Mouse (Mus musculus) olfactory bulb, adult 2 months (tissue): ENCODE measurements around the gene Itgb4. TPM values are rescaled to one million over a fixed set of nuclear protein-coding genes. Genes with fewer than 3 reads are reported as not detected.

Experiments
- H3K27ac ChIP-seq: fragments of 200-500 bp; 2 replicates; pipeline ENCODE4 v1.5.1; 2012; ENCODE audit warnings: low read depth, low read length; ENCODE audit not compliant: insufficient read depth
- H3K4me1 ChIP-seq: fragments of 200-500 bp; 2 replicates; pipeline ENCODE4 v1.6.1; 2012; ENCODE audit warnings: low read length; ENCODE audit not compliant: control insufficient read depth, insufficient read depth
- H3K4me3 ChIP-seq: fragments of 200-500 bp; 2 replicates; pipeline ENCODE4 v1.5.1; 2012; ENCODE audit warnings: mild to moderate bottlenecking, low read depth, low read length, moderate library complexity; ENCODE audit not compliant: insufficient read depth
- CTCF ChIP-seq: fragments of 200-500 bp; IDR thresholded peaks from 2 replicates; pipeline ENCODE4 v1.5.1; 2012; ENCODE audit warnings: low read depth, mild to moderate bottlenecking, low read length, moderate library complexity; ENCODE audit not compliant: insufficient read depth
- POLR2A ChIP-seq: fragments of 200-500 bp; IDR thresholded peaks from 2 replicates; pipeline ENCODE4 v1.6.1; 2012; ENCODE audit warnings: mild to moderate bottlenecking, low read depth, low read length, moderate library complexity; ENCODE audit not compliant: insufficient read depth
- WGBS: fragments of 180-500 bp; shearing (Covaris S2); methylation state at CpG from one replicate; pipeline ENCODE4 v1.1.7; 2018; 5-methylcytosine and 5-hydroxymethylcytosine counted together
- polyA plus RNA-seq: library from polyadenylated mRNA; stranded (reverse); fragments of >200 nt; gene quantifications from 2 replicates; pipeline ENCODE4 v1.2.4, GENCODE M21; 2012; ENCODE audit warnings: low replicate concordance; ENCODE audit not compliant: missing spikeins, insufficient read depth, insufficient read length

Gene Itgb4
- polyA plus RNA-seq, 1 experiment: not detected

- 81% methylated on average over 10 of the region's 10 CpGs for WGBS
- TF ChIP-seq CTCF (no peak), POLR2A (no peak)
- H3K4me3 ChIP-seq: no peak overlapping the region
- H3K27ac ChIP-seq: no peak overlapping the region
- H3K4me1 ChIP-seq: no peaks in the 10 kb centered on the region
These were observed 9.4 kb upstream of the Itgb4 start for GRCm38 (mm10) chr11:115964977-115965604.

GRCm38 (mm10) chr11:115968731-115969405, 5.6 kb upstream of the Itgb4 start:
- Histone ChIP-seq H3K4me1 (no peaks in the 10 kb centered on the region), H3K4me3 (no peak overlapping the region), H3K27ac (no peak overlapping the region)
- TF ChIP-seq CTCF: no peak
- TF ChIP-seq POLR2A: no peak
- WGBS: 73% methylated on average over 5 of the region's 5 CpGs

GRCm38 (mm10) chr11:115970006-115970673, 4.4 kb upstream of the Itgb4 start:
- TF ChIP-seq CTCF: no peak
- no peak for TF ChIP-seq POLR2A
- Histone ChIP-seq H3K27ac (no peak overlapping the region), H3K4me1 (peaks cover 6% of the 10 kb centered on the region; the same call in 1 of the 2 replicates), H3K4me3 (no peak overlapping the region)
- 71% methylated on average over 15 of the region's 15 CpGs for WGBS

- WGBS: 82% methylated on average over 6 of the region's 6 CpGs
- TF ChIP-seq CTCF (no peak), POLR2A (no peak)
- Histone ChIP-seq H3K27ac (no peak overlapping the region), H3K4me1 (peaks cover 6% of the 10 kb centered on the region; the same call in 1 of the 2 replicates), H3K4me3 (no peak overlapping the region)
These were observed 3.5 kb upstream of the Itgb4 start for GRCm38 (mm10) chr11:115971016-115971415.

- H3K27ac ChIP-seq: no peak overlapping the region
- H3K4me1 ChIP-seq: peaks cover 6% of the 10 kb centered on the region; the same call in 1 of the 2 replicates
- H3K4me3 ChIP-seq: peak overlapping the region; percentile 22
- TF ChIP-seq POLR2A (no peak), CTCF (no peak)
- 5% methylated on average over 18 of the region's 18 CpGs for WGBS
These were observed 543 bp downstream of the Itgb4 start for GRCm38 (mm10) chr11:115975083-115975420.

GRCm38 (mm10) chr11:115975544-115975943, 1.0 kb downstream of the Itgb4 start:
- no peak overlapping the region for H3K27ac ChIP-seq
- WGBS: 33% methylated on average over 12 of the region's 12 CpGs
- no peak for TF ChIP-seq POLR2A
- TF ChIP-seq CTCF: no peak
- H3K4me1 ChIP-seq: peaks cover 6% of the 10 kb centered on the region; the same call in 1 of the 2 replicates
- no peak overlapping the region for H3K4me3 ChIP-seq

- TF ChIP-seq CTCF (no peak), POLR2A (no peak)
- H3K4me1 ChIP-seq: no peaks in the 10 kb centered on the region
- WGBS: 87% methylated on average over 15 of the region's 15 CpGs
- H3K4me3 ChIP-seq: no peak overlapping the region
- H3K27ac ChIP-seq: no peak overlapping the region
These were observed 8.0 kb downstream of the Itgb4 start for GRCm38 (mm10) chr11:115982472-115982871.

GRCm38 (mm10) chr11:115983291-115983690, 8.8 kb downstream of the Itgb4 start:
- 87% methylated on average over 8 of the region's 8 CpGs for WGBS
- TF ChIP-seq CTCF (no peak), POLR2A (no peak)
- Histone ChIP-seq H3K27ac (no peak overlapping the region), H3K4me1 (no peaks in the 10 kb centered on the region), H3K4me3 (no peak overlapping the region)

- TF ChIP-seq CTCF (no peak), POLR2A (no peak)
- 47% methylated on average over 15 of the region's 15 CpGs for WGBS
- H3K4me3 ChIP-seq: no peak overlapping the region
These were observed 15.2 kb downstream of the Itgb4 start for GRCm38 (mm10) chr11:115989686-115990085.

More at GRCm38 (mm10) chr11:115989686-115990085, 15.2 kb downstream of the Itgb4 start:
- H3K4me1 ChIP-seq: no peaks in the 10 kb centered on the region
- H3K27ac ChIP-seq: no peak overlapping the region
